Mouse (Mus musculus): Measurements from ENCODE around the gene 2310022B05Rik. TPM values are rescaled to one million over a fixed set of nuclear protein-coding genes. Genes with fewer than 3 reads are reported as not detected.

The 2310022B05Rik gene
- polyA plus RNA-seq (2014; fragmentation: Illumina TruSeq; extraction: RNeasy Lipid Tissue Mini Kit (QIAGEN cat#74804); ENCODE audit: insufficient read depth, low read depth, low replicate concordance) = 28.9 TPM

GRCm38 (mm10) chr8:124663112-124663873 is at the start of gene 2310022B05Rik:
TSS of gene 2310022B05Rik (minus strand) at chr8:124663369.

Other genes with a start within 250 kb of the 2310022B05Rik start
- 0.10 TPM for gene Pgbd5, start 223.7 kb downstream of the 2310022B05Rik start, polyA plus RNA-seq (2014; fragmentation: Illumina TruSeq; extraction: RNeasy Lipid Tissue Mini Kit (QIAGEN cat#74804); ENCODE audit: insufficient read depth, low read depth, low replicate concordance)
- 11.0 TPM for gene Cog2, start 142.6 kb downstream of the 2310022B05Rik start, polyA plus RNA-seq (2014; fragmentation: Illumina TruSeq; extraction: RNeasy Lipid Tissue Mini Kit (QIAGEN cat#74804); ENCODE audit: insufficient read depth, low read depth, low replicate concordance)
- gene Agt, start 93.7 kb downstream of the 2310022B05Rik start, polyA plus RNA-seq (2014; fragmentation: Illumina TruSeq; extraction: RNeasy Lipid Tissue Mini Kit (QIAGEN cat#74804); ENCODE audit: insufficient read depth, low read depth, low replicate concordance) = 4.7 TPM
- gene Capn9, start 87.3 kb downstream of the 2310022B05Rik start, polyA plus RNA-seq (2014; fragmentation: Illumina TruSeq; extraction: RNeasy Lipid Tissue Mini Kit (QIAGEN cat#74804); ENCODE audit: insufficient read depth, low read depth, low replicate concordance) = not detected
- 10.7 TPM for gene Ttc13, start 58.6 kb upstream of the 2310022B05Rik start, polyA plus RNA-seq (2014; fragmentation: Illumina TruSeq; extraction: RNeasy Lipid Tissue Mini Kit (QIAGEN cat#74804); ENCODE audit: insufficient read depth, low read depth, low replicate concordance)
- 5.7 TPM for gene Arv1, start 58.8 kb upstream of the 2310022B05Rik start, polyA plus RNA-seq (2014; fragmentation: Illumina TruSeq; extraction: RNeasy Lipid Tissue Mini Kit (QIAGEN cat#74804); ENCODE audit: insufficient read depth, low read depth, low replicate concordance)
- 3.0 TPM for gene Fam89a, start 88.5 kb upstream of the 2310022B05Rik start, polyA plus RNA-seq (2014; fragmentation: Illumina TruSeq; extraction: RNeasy Lipid Tissue Mini Kit (QIAGEN cat#74804); ENCODE audit: insufficient read depth, low read depth, low replicate concordance)
- 0.12 TPM for gene Trim67, start 129.7 kb upstream of the 2310022B05Rik start, polyA plus RNA-seq (2014; fragmentation: Illumina TruSeq; extraction: RNeasy Lipid Tissue Mini Kit (QIAGEN cat#74804); ENCODE audit: insufficient read depth, low read depth, low replicate concordance)
- gene Gnpat, start 199.7 kb upstream of the 2310022B05Rik start, polyA plus RNA-seq (2014; fragmentation: Illumina TruSeq; extraction: RNeasy Lipid Tissue Mini Kit (QIAGEN cat#74804); ENCODE audit: insufficient read depth, low read depth, low replicate concordance) = 38.5 TPM
- 14.4 TPM for gene 2810004N23Rik, start 199.8 kb upstream of the 2310022B05Rik start, polyA plus RNA-seq (2014; fragmentation: Illumina TruSeq; extraction: RNeasy Lipid Tissue Mini Kit (QIAGEN cat#74804); ENCODE audit: insufficient read depth, low read depth, low replicate concordance)
- gene Exoc8, start 234.3 kb upstream of the 2310022B05Rik start, polyA plus RNA-seq (2014; fragmentation: Illumina TruSeq; extraction: RNeasy Lipid Tissue Mini Kit (QIAGEN cat#74804); ENCODE audit: insufficient read depth, low read depth, low replicate concordance) = 7.6 TPM
- gene Sprtn, start 234.5 kb upstream of the 2310022B05Rik start, polyA plus RNA-seq (2014; fragmentation: Illumina TruSeq; extraction: RNeasy Lipid Tissue Mini Kit (QIAGEN cat#74804); ENCODE audit: insufficient read depth, low read depth, low replicate concordance) = 8.8 TPM